Mouse (Mus musculus) heart, postnatal 0 days (tissue): ENCODE data around the gene Dguok. TPM values are rescaled to one million over a fixed set of nuclear protein-coding genes. Genes with fewer than 3 reads are reported as not detected.

Experiments
- ATAC-seq: fragments of 200-750 bp; cut with Nextera tagmentation; 2 replicates; pipeline ENCODE4 v1.8.0; 2017; ENCODE audit warnings: low read depth, moderate number of reproducible peaks, moderate library complexity; ENCODE audit not compliant: insufficient read depth
- DNase-seq: peaks from one replicate; pipeline ENCODE4 v3.0.0-alpha.2; 2016; ENCODE audit warnings: low spot score
- H3K27ac ChIP-seq: fragments of 300-500 bp; sonication (generic); 2 replicates; pipeline ENCODE4 v1.5.1; 2014; ENCODE audit warnings: low read depth, mild to moderate bottlenecking
- H3K27me3 ChIP-seq: fragments of 300-500 bp; sonication (generic); 2 replicates; pipeline ENCODE4 v1.6.1; 2014; ENCODE audit warnings: low read length, mixed read lengths; ENCODE audit not compliant: control insufficient read depth, insufficient read depth
- H3K36me3 ChIP-seq: fragments of 300-500 bp; sonication (generic); replicated peaks from 2 replicates; pipeline ENCODE4 v1.6.1; 2014; ENCODE audit warnings: low read length, mixed read lengths; ENCODE audit not compliant: control insufficient read depth, insufficient read depth
- H3K4me1 ChIP-seq: fragments of 300-500 bp; sonication (generic); 2 replicates; pipeline ENCODE4 v1.6.1; 2014; ENCODE audit warnings: antibody characterized with exemption; ENCODE audit not compliant: control insufficient read depth, insufficient read depth
- H3K4me2 ChIP-seq: fragments of 300-500 bp; sonication (generic); 2 replicates; pipeline ENCODE4 v1.6.1; 2014; ENCODE audit warnings: low read depth, mild to moderate bottlenecking, low read length, moderate library complexity
- H3K4me3 ChIP-seq: fragments of 300-500 bp; sonication (generic); 2 replicates; pipeline ENCODE4 v1.5.1; 2014; ENCODE audit warnings: low read depth, low read length
- H3K9ac ChIP-seq: fragments of 300-500 bp; sonication (generic); replicated peaks from 2 replicates; pipeline ENCODE4 v1.6.1; 2014; ENCODE audit warnings: low read depth, low read length, mixed read lengths
- H3K9me3 ChIP-seq: fragments of 300-500 bp; sonication (generic); replicated peaks from 2 replicates; pipeline ENCODE4 v1.6.1; 2016; ENCODE audit warnings: low read length; ENCODE audit not compliant: control insufficient read depth
- CTCF ChIP-seq: IDR thresholded peaks from 2 replicates; pipeline ENCODE4 v1.5.1; 2016; ENCODE audit warnings: antibody characterized with exemption, control low read depth, low read depth
- EP300 ChIP-seq: IDR thresholded peaks from 2 replicates; pipeline ENCODE4 v1.6.1; 2016; ENCODE audit warnings: antibody characterized with exemption, low read depth
- WGBS: fragments of 180-500 bp; shearing (Covaris S2); extraction: QIAGEN DNeasy Blood & Tissue Kit; methylation state at CpG from one replicate; pipeline ENCODE4 v1.1.7; 2014; 5-methylcytosine and 5-hydroxymethylcytosine counted together
- polyA plus RNA-seq: library from polyadenylated mRNA; unstranded; fragments of >200 nt; fragmentation: Nextera tagmentation; extraction: Ambion mirVana; gene quantifications from 2 replicates; pipeline ENCODE4 v1.2.1, GENCODE M21; 2015
- total RNA-seq: library from RNA; depleted of rRNA; stranded (reverse); fragments of >200 nt; gene quantifications from 2 replicates; pipeline ENCODE4 v1.2.3, GENCODE M21; 2014; ENCODE audit warnings: low replicate concordance

The Dguok gene
- total and polyA plus RNA-seq, 2 experiments from 2014 or later, result 25.2 to 51.7 TPM

GRCm38 (mm10) chr6:83445796-83446195 lies 61.0 kb downstream of the Dguok start:
- Histone ChIP-seq H3K36me3 (no peaks in the 10 kb centered on the region), H3K9me3 (no peaks in the 10 kb centered on the region), H3K9ac (no peak overlapping the region), H3K27ac (no peak overlapping the region), H3K4me1 (peaks cover 57% of the 10 kb centered on the region), H3K27me3 (no peaks in the 10 kb centered on the region), H3K4me3 (no peak overlapping the region), H3K4me2 (no peak overlapping the region)
- no peak for TF ChIP-seq CTCF
- TF ChIP-seq EP300, result no peak
- 71% methylated on average over 2 of the region's 2 CpGs for WGBS
- DNase-seq, result no peak
- no peak for ATAC-seq

GRCm38 (mm10) chr6:83443441-83444340 lies 63.1 kb downstream of the Dguok start:
- 0 out of 2 replicates have a peak overlapping the region, but pooled peaks have one; percentile 11 for H3K9ac ChIP-seq
- H3K9me3 ChIP-seq, result no peaks in the 10 kb centered on the region
- no peak for TF ChIP-seq CTCF
- no peak for TF ChIP-seq EP300
- ATAC-seq (peak; percentile 62), DNase-seq (peak; percentile 88)
- H3K4me2 ChIP-seq, result peak overlapping the region; percentile 75
- no peak overlapping the region for H3K4me3 ChIP-seq
- 9% methylated on average over 13 of the region's 13 CpGs for WGBS
- no peaks in the 10 kb centered on the region; the same call in 1 of the 2 replicates for H3K36me3 ChIP-seq
- H3K4me1 ChIP-seq, result peaks cover 46% of the 10 kb centered on the region
- H3K27ac ChIP-seq, result peak overlapping the region; percentile 86
- H3K27me3 ChIP-seq, result no peaks in the 10 kb centered on the region

- WGBS, result 51% methylated on average over 3 of the region's 3 CpGs
- TF ChIP-seq CTCF (no peak), EP300 (no peak)
- H3K4me3 ChIP-seq, result no peak overlapping the region
These were observed 64.1 kb downstream of the Dguok start for GRCm38 (mm10) chr6:83442639-83443038.

GRCm38 (mm10) chr6:83441259-83442061 lies 65.3 kb downstream of the Dguok start:
- Histone ChIP-seq H3K9me3 (no peaks in the 10 kb centered on the region), H3K4me3 (peak overlapping the region; percentile 67), H3K27ac (peak overlapping the region; percentile 86), H3K4me1 (peaks cover 44% of the 10 kb centered on the region), H3K36me3 (peaks cover 7% of the 10 kb centered on the region; the same call in 1 of the 2 replicates), H3K27me3 (no peaks in the 10 kb centered on the region), H3K4me2 (peak overlapping the region; percentile 75), H3K9ac (peak overlapping the region; percentile 76)
- peak; percentile 90 for DNase-seq
- ATAC-seq, result peak; percentile 92
- WGBS, result 1% methylated on average over 47 of the region's 48 CpGs
- TF ChIP-seq EP300 (0 out of 2 replicates have a peak, but pooled peaks have one; percentile 23), CTCF (no peak)

More at GRCm38 (mm10) chr6:83442639-83443038, 64.1 kb downstream of the Dguok start:
- Histone ChIP-seq H3K36me3 (peaks cover 7% of the 10 kb centered on the region; the same call in 1 of the 2 replicates), H3K9me3 (no peaks in the 10 kb centered on the region), H3K27me3 (no peaks in the 10 kb centered on the region), H3K27ac (peak overlapping the region; percentile 86), H3K4me2 (peak overlapping the region; percentile 75), H3K4me1 (peaks cover 44% of the 10 kb centered on the region), H3K9ac (0 out of 2 replicates have a peak overlapping the region, but pooled peaks have one; percentile 76)
- ATAC-seq (no peak), DNase-seq (no peak)
